Mouse (Mus musculus): ENCODE measurements around the gene Oas1e. TPM values are rescaled to one million over a fixed set of nuclear protein-coding genes. Genes with fewer than 3 reads are reported as not detected.
"Not testable (repeated sequence)": the region's sequence is repeated elsewhere in the genome, so short reads cannot be mapped to it uniquely, and the experiment has no call there.

Oas1e gene
- polyA plus RNA-seq, 1 experiment from 2014 or later, result not detected

DNA sequence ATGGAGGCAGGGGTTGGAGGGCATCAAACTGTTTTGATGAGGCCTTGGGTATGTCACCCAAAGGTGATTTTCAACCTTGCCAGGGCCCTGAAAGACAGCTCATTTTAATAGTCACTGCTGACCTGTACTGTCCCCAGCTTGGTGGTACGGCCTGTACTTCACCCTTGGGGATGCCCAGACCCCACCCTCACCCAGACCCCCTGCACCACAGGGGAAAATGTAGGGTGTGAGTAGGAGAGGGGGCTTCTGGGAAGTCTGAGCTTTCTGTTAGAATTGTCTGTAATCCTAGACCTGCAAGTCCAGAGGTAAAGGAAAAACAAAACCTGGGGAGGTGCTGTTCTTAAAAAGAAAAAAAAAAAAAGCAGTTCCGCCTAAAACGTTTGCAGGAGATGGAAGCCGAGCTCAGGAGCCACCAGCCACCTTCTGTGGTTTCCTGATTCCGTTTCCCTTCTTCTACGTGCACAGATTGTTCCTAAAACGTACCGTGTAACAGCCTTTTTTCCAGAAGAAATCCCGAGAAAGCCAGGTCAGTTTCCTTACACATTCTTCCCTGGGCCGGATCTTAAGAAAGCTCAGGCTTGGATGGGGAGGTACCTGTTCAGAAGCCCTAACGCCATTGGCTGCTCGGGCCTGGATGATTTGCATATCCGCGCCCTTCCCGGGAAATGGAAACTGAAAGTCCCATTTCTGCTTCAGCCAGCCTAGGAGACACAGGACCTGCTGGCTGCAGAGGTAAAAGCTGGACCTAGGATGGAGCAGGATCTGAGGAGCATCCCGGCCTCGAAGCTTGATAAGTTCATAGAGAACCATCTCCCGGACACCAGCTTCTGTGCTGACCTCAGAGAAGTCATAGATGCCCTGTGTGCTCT lies 16.9 kb upstream of the Oas1e start, which contains the start of gene Oas1c:
TSS of gene Oas1c (minus strand) at position 564 of the 869 bp plus-strand sequence.
- H3K27me3 ChIP-seq (ENCODE audit: control insufficient read depth, insufficient read depth, low read length), result no peaks in the 10 kb centered on the region
- peak within 1 kb of the TSS; percentile 69 for H3K4me2 ChIP-seq (ENCODE audit: low read depth, low read length)
- WGBS, result 4% methylated on average over 18 of the region's 18 CpGs
- peak within 1 kb of the TSS; percentile 67 for H3K9ac ChIP-seq (ENCODE audit: low read length)
- H3K27ac ChIP-seq (ENCODE audit: low read length), result peak within 1 kb of the TSS; percentile 77
- no peaks in the 10 kb centered on the region for H3K9me3 ChIP-seq (replicated peaks; ENCODE audit: control insufficient read depth, low read length)
- no peaks in the 10 kb centered on the region for H3K36me3 ChIP-seq (ENCODE audit: control insufficient read depth, insufficient read depth, low read length)
- H3K4me1 ChIP-seq (ENCODE audit: control insufficient read depth, insufficient read depth, low read length), result 0 out of 2 replicates have a peak, but pooled peaks cover 6% of the 10 kb centered on the region
- H3K4me3 ChIP-seq (replicated peaks; ENCODE audit: low read length), result peak within 1 kb of the TSS; percentile 53
- peak; percentile 92 for ATAC-seq (ENCODE audit: insufficient read depth, low FRiP score)

DNA sequence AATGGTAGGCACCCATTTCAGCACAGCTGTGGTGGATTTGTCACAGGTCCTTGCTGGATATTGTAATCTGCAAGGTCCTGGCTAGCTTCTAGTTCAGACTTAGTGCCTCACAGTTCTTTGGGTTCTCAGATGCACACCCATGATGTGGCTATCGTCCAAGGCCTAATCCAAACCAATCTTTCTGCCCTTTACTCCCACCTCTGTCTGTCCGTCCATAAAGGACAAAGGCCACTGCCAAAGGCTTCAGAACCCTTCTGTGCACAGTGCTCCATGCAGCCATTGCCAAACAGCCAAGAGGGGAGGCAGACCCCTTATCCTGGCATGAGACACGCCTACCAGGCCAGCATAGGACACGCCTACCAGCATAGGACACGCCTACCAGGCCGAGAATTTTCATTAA lies 13.8 kb upstream of the Oas1e start:
- WGBS, result 36% methylated on average over 6 of the region's 6 CpGs
- no peaks in the 10 kb centered on the region for H3K27me3 ChIP-seq (ENCODE audit: control insufficient read depth, insufficient read depth, low read length)
- ATAC-seq (ENCODE audit: insufficient read depth, low FRiP score), result no peak
- H3K9me3 ChIP-seq (replicated peaks; ENCODE audit: control insufficient read depth, low read length), result no peaks in the 10 kb centered on the region; the same call in 1 of the 2 replicates
- H3K4me1 ChIP-seq (ENCODE audit: control insufficient read depth, insufficient read depth, low read length), result 0 out of 2 replicates have a peak, but pooled peaks cover 6% of the 10 kb centered on the region
- H3K9ac ChIP-seq (ENCODE audit: low read length), result no peak overlapping the region
- no peak overlapping the region for H3K4me2 ChIP-seq (ENCODE audit: low read depth, low read length)
- H3K4me3 ChIP-seq (replicated peaks; ENCODE audit: low read length), result no peak overlapping the region
- H3K36me3 ChIP-seq (ENCODE audit: control insufficient read depth, insufficient read depth, low read length), result no peaks in the 10 kb centered on the region
- no peak overlapping the region for H3K27ac ChIP-seq (ENCODE audit: low read length)

DNA sequence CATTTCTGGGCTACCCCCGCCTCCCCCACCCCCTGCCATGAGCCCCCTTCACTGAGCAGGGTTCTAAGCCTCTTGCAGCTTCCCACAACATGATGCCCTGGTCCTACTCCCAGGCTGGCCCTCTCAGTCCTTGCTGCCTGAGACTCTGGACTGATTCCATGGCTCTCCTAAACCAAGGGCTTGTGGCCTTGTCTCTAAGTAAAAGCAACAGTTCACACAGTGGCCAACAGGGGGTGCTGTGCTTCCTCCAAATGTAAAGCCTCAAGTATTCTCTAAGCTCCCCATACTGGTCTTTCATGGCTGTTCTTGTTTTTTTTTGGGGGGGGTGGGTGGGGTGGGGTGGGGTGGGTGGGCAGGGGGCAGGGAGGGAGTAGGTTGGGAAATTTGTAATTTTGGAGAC lies 11.1 kb upstream of the Oas1e start:
- no peaks in the 10 kb centered on the region for H3K4me1 ChIP-seq (ENCODE audit: control insufficient read depth, insufficient read depth, low read length)
- H3K4me2 ChIP-seq (ENCODE audit: low read depth, low read length), result no peak overlapping the region
- ATAC-seq (ENCODE audit: insufficient read depth, low FRiP score), result no peak
- H3K36me3 ChIP-seq (ENCODE audit: control insufficient read depth, insufficient read depth, low read length), result no peaks in the 10 kb centered on the region
- H3K9ac ChIP-seq (ENCODE audit: low read length), result no peak overlapping the region
- H3K27ac ChIP-seq (ENCODE audit: low read length), result no peak overlapping the region
- H3K4me3 ChIP-seq (replicated peaks; ENCODE audit: low read length), result no peak overlapping the region
- no peaks in the 10 kb centered on the region; the same call in 1 of the 2 replicates for H3K9me3 ChIP-seq (replicated peaks; ENCODE audit: control insufficient read depth, low read length)
- 100% methylated on average over 1 of the region's 1 CpGs for WGBS
- no peaks in the 10 kb centered on the region for H3K27me3 ChIP-seq (ENCODE audit: control insufficient read depth, insufficient read depth, low read length)

DNA sequence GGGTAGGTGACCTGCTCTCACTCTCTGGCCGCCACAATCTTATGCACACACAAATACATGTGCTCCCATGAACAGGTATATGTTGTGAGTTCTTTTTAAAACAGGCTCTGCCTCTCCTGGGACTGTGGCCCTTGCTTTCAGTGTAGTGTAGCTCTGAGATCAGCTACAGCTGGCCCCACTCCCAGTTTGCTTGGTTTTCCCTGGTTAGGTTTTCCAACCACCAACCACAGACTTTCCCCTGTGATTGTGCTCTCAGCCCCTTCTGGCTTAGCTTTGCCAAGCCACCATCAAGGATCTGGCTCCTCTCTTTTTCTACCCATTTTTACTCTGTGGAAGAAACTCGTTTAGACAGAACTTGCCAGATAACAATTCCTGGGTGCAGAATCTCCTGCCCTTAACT lies 8.3 kb upstream of the Oas1e start:
- Histone ChIP-seq H3K36me3 (ENCODE audit: control insufficient read depth, insufficient read depth, low read length) (no peaks in the 10 kb centered on the region), H3K9ac (ENCODE audit: low read length) (no peak overlapping the region), H3K4me1 (ENCODE audit: control insufficient read depth, insufficient read depth, low read length) (no peaks in the 10 kb centered on the region), H3K27ac (ENCODE audit: low read length) (no peak overlapping the region), H3K27me3 (ENCODE audit: control insufficient read depth, insufficient read depth, low read length) (no peaks in the 10 kb centered on the region), H3K4me3 (replicated peaks; ENCODE audit: low read length) (no peak overlapping the region), H3K9me3 (replicated peaks; ENCODE audit: control insufficient read depth, low read length) (no peaks in the 10 kb centered on the region; the same call in 1 of the 2 replicates), H3K4me2 (ENCODE audit: low read depth, low read length) (no peak overlapping the region)
- 53% methylated on average over 2 of the region's 2 CpGs for WGBS
- no peak for ATAC-seq (ENCODE audit: insufficient read depth, low FRiP score)

DNA sequence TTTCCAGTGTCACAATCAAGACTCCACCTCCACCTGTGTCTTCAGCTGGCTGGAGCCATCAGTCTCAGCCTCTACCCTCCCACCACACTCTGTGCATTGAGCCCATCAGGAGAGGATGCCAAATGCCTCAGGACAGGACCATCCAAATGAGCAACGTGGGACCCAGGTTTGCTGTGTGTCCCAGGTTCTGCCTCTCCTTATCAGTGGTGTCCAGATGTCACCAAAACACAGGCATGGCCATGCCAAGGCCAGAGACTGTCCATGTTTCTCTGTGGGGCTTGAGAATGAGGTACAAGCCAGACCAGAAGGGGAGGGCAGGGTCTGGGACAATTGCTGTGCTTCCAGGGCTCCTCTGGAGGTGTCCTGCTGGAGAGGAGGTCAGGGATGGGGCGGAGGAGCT lies 3.6 kb upstream of the Oas1e start:
- not testable (repeated sequence) for H3K27me3 ChIP-seq (ENCODE audit: control insufficient read depth, insufficient read depth, low read length); H3K4me1 ChIP-seq (ENCODE audit: control insufficient read depth, insufficient read depth, low read length); H3K4me3 ChIP-seq (replicated peaks; ENCODE audit: low read length); H3K27ac ChIP-seq (ENCODE audit: low read length); H3K9me3 ChIP-seq (replicated peaks; ENCODE audit: control insufficient read depth, low read length); H3K9ac ChIP-seq (ENCODE audit: low read length); H3K4me2 ChIP-seq (ENCODE audit: low read depth, low read length); H3K36me3 ChIP-seq (ENCODE audit: control insufficient read depth, insufficient read depth, low read length); ATAC-seq (ENCODE audit: insufficient read depth, low FRiP score)
- 55% methylated on average over 2 of the region's 2 CpGs for whole genome bisulfite sequencing

DNA sequence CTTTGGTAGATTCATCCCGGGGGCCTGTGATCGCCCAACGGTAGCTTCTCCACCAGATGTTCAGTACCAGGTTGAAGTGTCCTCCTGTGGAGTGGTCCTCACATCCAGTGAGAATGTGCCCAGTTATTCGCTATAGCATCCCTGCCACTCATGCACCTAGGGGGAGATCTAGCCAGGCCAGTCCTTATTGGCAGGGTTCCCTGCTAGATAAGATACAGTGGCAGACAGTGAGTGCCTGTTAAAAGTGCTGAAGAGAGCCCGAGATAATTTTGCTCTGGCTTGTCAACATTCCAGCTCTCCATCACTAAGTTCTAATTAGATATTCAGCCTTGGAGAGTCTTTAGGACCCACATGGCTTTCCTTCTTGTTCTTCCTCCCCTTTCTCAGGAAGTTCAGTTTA lies 2.8 kb upstream of the Oas1e start:
- not testable (repeated sequence) for ATAC-seq (ENCODE audit: insufficient read depth, low FRiP score); H3K9me3 ChIP-seq (replicated peaks; ENCODE audit: control insufficient read depth, low read length); H3K9ac ChIP-seq (ENCODE audit: low read length); H3K4me1 ChIP-seq (ENCODE audit: control insufficient read depth, insufficient read depth, low read length); H3K27me3 ChIP-seq (ENCODE audit: control insufficient read depth, insufficient read depth, low read length); H3K4me2 ChIP-seq (ENCODE audit: low read depth, low read length); H3K27ac ChIP-seq (ENCODE audit: low read length); H3K36me3 ChIP-seq (ENCODE audit: control insufficient read depth, insufficient read depth, low read length); H3K4me3 ChIP-seq (replicated peaks; ENCODE audit: low read length)
- 72% methylated on average over 5 of the region's 5 CpGs for WGBS

DNA sequence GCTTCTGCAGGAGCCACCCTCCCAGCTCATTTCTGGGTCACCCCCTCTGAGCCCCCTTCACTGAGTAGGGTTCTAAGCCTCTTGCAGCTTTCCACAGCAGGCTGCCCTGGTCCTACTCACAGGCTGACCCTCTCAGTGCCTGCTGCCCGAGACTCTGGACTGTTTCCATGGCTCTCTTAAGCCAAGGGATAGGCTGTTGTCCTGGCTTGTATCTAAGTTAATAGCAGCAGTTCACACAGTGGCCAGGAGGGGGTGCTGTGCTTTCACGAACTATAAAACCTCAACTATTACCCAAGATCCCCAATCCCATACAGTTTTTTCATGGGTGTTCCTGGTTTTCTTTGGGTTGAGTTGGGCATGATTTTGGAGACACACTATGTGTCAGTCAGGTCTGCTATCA lies 2.3 kb downstream of the Oas1e start:
- Histone ChIP-seq H3K9me3 (replicated peaks; ENCODE audit: control insufficient read depth, low read length) (no peaks in the 10 kb centered on the region), H3K4me1 (ENCODE audit: control insufficient read depth, insufficient read depth, low read length) (no peaks in the 10 kb centered on the region), H3K9ac (ENCODE audit: low read length) (no peak overlapping the region), H3K4me2 (ENCODE audit: low read depth, low read length) (no peak overlapping the region), H3K27ac (ENCODE audit: low read length) (no peak overlapping the region), H3K36me3 (ENCODE audit: control insufficient read depth, insufficient read depth, low read length) (no peaks in the 10 kb centered on the region), H3K4me3 (replicated peaks; ENCODE audit: low read length) (no peak overlapping the region), H3K27me3 (ENCODE audit: control insufficient read depth, insufficient read depth, low read length) (no peaks in the 10 kb centered on the region)
- ATAC-seq (ENCODE audit: insufficient read depth, low FRiP score), result no peak
- WGBS, result 23% methylated on average over 2 of the region's 2 CpGs

DNA sequence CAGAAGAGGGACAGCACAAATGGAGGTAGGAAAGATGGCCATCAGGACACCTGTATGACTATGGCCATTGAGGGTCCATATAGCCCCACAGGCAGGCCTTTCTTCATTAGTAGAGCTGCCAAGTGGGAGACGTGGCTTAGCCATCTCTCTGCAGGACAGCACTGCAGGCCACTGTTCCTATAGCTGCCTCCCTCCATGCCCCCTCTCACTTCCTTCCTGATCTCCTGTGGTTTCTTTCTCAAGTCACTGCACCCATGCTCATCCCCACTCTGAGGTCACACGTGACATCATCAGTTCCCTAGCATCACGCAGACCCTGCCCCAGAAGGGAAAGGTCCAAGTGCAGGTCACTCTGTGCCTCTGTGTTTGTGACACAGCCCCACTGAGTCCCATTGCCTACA lies 8.3 kb downstream of the Oas1e start:
- no peaks in the 10 kb centered on the region for H3K4me1 ChIP-seq (ENCODE audit: control insufficient read depth, insufficient read depth, low read length)
- H3K27ac ChIP-seq (ENCODE audit: low read length), result no peak overlapping the region
- H3K4me3 ChIP-seq (replicated peaks; ENCODE audit: low read length), result no peak overlapping the region
- no peak overlapping the region for H3K4me2 ChIP-seq (ENCODE audit: low read depth, low read length)
- no peaks in the 10 kb centered on the region for H3K9me3 ChIP-seq (replicated peaks; ENCODE audit: control insufficient read depth, low read length)
- H3K36me3 ChIP-seq (ENCODE audit: control insufficient read depth, insufficient read depth, low read length), result no peaks in the 10 kb centered on the region
- 45% methylated on average over 3 of the region's 3 CpGs for WGBS
- no peak for ATAC-seq (ENCODE audit: insufficient read depth, low FRiP score)
- no peak overlapping the region for H3K9ac ChIP-seq (ENCODE audit: low read length)
- H3K27me3 ChIP-seq (ENCODE audit: control insufficient read depth, insufficient read depth, low read length), result no peaks in the 10 kb centered on the region

DNA sequence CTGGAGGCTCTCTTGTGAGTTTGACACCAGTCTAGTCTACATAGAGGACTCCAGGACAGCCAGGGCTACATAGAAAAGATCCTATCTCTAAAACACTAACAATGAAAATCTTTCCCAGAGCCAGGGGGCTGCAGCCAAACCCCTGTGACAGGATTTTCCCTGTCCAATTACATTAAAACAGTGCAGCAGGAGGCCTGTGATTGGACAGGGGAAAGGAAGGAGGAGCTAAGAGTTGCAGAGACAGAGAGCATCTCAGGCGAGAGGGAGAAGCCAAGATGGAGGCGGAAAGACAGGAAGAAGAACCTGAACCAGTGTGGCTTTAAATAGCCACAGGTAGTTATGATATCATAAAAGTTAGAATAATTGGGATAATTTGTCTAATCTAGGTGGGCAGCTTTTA lies 12.9 kb downstream of the Oas1e start:
- H3K27ac ChIP-seq (ENCODE audit: low read length), result no peak overlapping the region
- no peaks in the 10 kb centered on the region for H3K36me3 ChIP-seq (ENCODE audit: control insufficient read depth, insufficient read depth, low read length)
- H3K27me3 ChIP-seq (ENCODE audit: control insufficient read depth, insufficient read depth, low read length), result no peaks in the 10 kb centered on the region
- H3K4me2 ChIP-seq (ENCODE audit: low read depth, low read length), result no peak overlapping the region
- ATAC-seq (ENCODE audit: insufficient read depth, low FRiP score), result no peak
- H3K4me1 ChIP-seq (ENCODE audit: control insufficient read depth, insufficient read depth, low read length), result no peaks in the 10 kb centered on the region
- H3K9ac ChIP-seq (ENCODE audit: low read length), result no peak overlapping the region
- H3K4me3 ChIP-seq (replicated peaks; ENCODE audit: low read length), result no peak overlapping the region
- 67% methylated on average over 2 of the region's 2 CpGs for WGBS
- H3K9me3 ChIP-seq (replicated peaks; ENCODE audit: control insufficient read depth, low read length), result no peaks in the 10 kb centered on the region
